Mouse (Mus musculus) liver, adult (tissue): ENCODE measurements around the gene Mapk11.

Experiments used
- GATA4 ChIP-seq: IDR thresholded peaks from 2 replicates; pipeline ENCODE4 v1.6.1; 2014; ENCODE audit warnings: mild to moderate bottlenecking, low read length; ENCODE audit not compliant: insufficient replicate concordance

Mapk11 gene

DNA sequence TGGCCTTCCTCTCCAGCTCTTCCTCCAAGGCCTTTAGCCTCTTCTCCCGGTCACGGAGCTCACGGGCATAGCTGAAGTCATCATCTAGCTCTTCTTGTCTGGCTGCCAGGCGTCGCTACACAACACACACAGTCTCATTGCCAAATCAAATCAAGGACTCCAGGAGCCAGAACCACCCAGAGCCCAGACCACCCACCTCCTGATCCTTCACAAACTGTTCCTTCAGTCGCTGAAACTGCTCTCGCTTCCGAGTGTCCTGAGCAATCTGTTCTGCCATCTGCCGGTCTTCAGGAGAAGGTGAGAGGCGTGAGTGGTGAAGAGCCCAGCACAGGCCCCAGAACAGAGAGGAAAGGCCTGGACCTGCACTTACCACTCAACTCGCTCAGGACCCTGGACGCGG, 43.4 kb downstream of the Mapk11 start:
- no peak for TF ChIP-seq GATA4

DNA sequence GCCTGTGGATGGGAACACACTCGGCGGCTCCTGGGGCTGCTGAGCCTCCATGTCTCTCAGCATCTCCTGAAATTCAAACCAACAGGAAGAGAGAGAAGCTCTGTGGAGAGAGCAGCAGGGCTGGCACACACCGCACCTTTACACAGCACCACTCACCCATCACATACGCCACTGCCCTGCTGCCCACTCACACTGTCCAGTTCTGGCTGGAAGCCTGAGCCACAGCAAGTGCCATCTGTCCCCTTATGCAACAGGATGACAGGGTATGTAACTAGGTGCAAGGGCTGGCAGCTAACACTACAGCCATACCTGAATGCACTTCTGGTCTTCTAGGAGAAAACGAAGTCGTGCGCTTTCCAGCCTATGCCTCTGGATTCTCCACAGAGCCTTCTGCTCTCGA, 45.0 kb downstream of the Mapk11 start:
- no peak for TF ChIP-seq GATA4

DNA sequence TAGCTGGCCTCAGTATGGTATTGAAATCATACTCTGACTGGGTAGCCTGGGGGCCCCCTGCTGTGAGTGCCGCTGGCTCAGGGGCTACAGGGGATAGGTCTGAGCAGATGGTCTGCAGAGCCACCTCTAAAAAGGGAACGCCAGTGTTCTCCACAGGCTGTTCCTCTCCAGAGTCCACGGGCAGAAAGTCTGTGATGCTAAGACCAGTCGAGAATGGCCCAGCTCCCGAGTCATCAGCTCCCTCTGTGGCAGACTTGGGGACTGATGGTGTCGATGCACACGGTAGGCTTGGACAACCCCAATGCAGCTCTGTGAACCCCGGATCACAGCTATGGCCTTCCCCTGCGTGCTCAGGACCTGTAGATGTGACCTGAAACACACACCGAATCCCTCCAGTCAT, 45.5 kb downstream of the Mapk11 start:
- no peak for TF ChIP-seq GATA4

DNA sequence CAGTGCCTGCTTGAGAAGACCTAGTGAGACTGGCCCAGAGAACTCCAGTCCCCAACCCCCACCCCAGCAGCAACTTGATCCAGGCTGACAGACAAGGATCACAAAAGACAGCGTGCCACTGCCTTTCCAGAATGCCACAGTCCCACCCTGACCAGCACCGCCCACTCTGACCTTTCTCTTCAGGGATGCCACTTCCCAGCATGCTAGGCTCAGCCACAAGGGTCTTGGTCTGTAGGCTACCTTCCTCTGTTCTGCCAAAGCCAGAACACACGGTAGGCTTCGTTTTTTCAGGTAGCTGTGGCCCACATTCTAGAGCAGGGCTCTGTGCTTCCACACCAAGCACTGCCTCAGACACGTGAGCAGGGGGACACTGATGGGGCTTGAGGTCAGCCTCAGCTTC, 46.8 kb downstream of the Mapk11 start:
- TF ChIP-seq GATA4, result no peak

DNA sequence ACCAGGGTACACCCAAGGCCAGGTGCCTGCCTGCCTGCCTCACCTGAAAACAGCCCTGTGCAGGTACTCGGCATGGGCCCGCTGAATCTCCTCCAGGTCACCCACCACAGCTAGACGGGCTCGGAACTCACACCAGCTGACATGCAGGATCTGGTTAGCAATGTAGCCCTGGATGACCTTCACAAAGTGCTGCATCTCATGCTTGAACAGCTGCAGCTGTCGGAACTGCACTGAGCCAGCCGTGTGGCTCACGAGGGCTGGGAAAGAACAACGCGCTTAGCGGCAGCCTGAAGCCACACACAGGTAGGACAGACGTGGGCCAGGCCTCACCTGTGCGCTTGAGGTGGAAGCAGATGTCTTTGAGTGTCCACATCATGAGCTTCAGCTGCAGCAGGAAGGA, 48.6 kb downstream of the Mapk11 start:
- no peak for TF ChIP-seq GATA4

DNA sequence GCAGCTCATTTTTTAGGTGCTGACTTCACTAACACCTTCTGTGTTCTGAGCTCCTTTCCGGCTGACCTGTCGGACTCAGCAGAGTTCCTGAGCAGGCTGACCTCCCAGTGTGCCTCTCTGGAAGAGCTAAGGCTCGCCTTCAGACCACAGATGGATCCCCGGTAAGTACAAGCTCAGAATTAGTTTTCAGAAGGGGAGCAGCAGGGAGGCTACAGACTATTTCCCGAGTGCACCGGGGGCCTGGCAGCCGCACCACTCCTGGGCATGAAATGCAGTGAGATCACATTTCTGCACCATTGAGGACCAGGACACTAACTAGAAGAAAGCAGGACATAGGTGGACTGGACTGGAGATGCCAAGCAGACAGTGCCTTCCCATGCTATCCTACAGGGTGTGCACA, 50.8 kb downstream of the Mapk11 start:
- no peak for TF ChIP-seq GATA4

DNA sequence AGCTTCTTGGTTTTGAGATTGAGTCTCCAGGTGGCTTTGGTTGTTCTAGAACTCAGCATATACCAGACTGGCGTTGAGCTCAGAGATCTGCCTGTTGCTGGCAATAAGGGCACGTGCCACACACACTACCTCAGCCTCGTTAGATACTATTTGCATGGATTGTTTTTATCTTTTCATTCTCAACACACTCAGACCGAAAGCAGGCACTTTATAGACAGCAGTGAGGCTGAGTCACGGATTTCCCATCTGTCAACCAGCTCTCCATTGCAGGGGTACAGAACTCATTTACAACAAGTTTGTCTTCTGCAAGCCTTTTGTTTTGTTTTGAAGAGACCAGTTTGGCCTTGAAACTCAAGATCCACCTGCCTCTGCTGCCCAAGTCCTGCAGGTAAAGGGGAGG, 52.0 kb downstream of the Mapk11 start:
- no peak for TF ChIP-seq GATA4
